Mouse (Mus musculus): ENCODE results near the gene Gm10153. TPM values are rescaled to one million over a fixed set of nuclear protein-coding genes. Genes with fewer than 3 reads are reported as not detected.
"Not testable (repeated sequence)": the region's sequence is repeated elsewhere in the genome, so short reads cannot be mapped to it uniquely, and the experiment has no call there.

Gm10153 gene
- total and polyA plus RNA-seq, 2 experiments from 2014 or later, result not detected

GRCm38 (mm10) chr7:142205488-142205887 lies 15.3 kb upstream of the Gm10153 start:
- no peaks in the 10 kb centered on the region for H3K4me1 ChIP-seq (ENCODE audit: insufficient read depth, low read length)
- no peak overlapping the region for H3K4me2 ChIP-seq (ENCODE audit: low read depth, low read length)
- H3K9ac ChIP-seq (replicated peaks; ENCODE audit: low read length), result no peak overlapping the region
- no peak overlapping the region for H3K27ac ChIP-seq
- H3K36me3 ChIP-seq (ENCODE audit: insufficient read depth, low read length), result no peaks in the 10 kb centered on the region
- DNase-seq (ENCODE audit: low spot score) (no peak), ATAC-seq (no peak)
- TF ChIP-seq CTCF (IDR thresholded peaks at IDR 0.05; ENCODE audit: low read depth), result no peak
- no peak overlapping the region for H3K4me3 ChIP-seq (ENCODE audit: low read length)
- H3K9me3 ChIP-seq (ENCODE audit: low read length), result no peaks in the 10 kb centered on the region
- H3K27me3 ChIP-seq (ENCODE audit: insufficient read depth, low read length), result no peaks in the 10 kb centered on the region

- ATAC-seq, result no peak
- no peaks in the 10 kb centered on the region for H3K9me3 ChIP-seq (ENCODE audit: low read length)
- no peak within 1 kb of the TSS for H3K27ac ChIP-seq
- H3K4me2 ChIP-seq (ENCODE audit: low read depth, low read length), result no peak within 1 kb of the TSS
- no peak for TF ChIP-seq CTCF (IDR thresholded peaks at IDR 0.05; ENCODE audit: low read depth)
- 69% methylated on average over 1 of the region's 1 CpGs for WGBS
- H3K4me1 ChIP-seq (ENCODE audit: insufficient read depth, low read length), result no peaks in the 10 kb centered on the region
- no peak for DNase-seq (ENCODE audit: low spot score)
- no peaks in the 10 kb centered on the region for H3K36me3 ChIP-seq (ENCODE audit: insufficient read depth, low read length)
- H3K4me3 ChIP-seq (ENCODE audit: low read length), result no peak within 1 kb of the TSS
- H3K9ac ChIP-seq (replicated peaks; ENCODE audit: low read length), result no peak within 1 kb of the TSS
- no peaks in the 10 kb centered on the region for H3K27me3 ChIP-seq (ENCODE audit: insufficient read depth, low read length)
Measured at GRCm38 (mm10) chr7:142201064-142201463, 10.9 kb upstream of the Gm10153 start, which contains the start of gene Krtap5-3. Gene Krtap5-3 (plus strand): TSS chr7:142201364.

GRCm38 (mm10) chr7:142198748-142199147 lies 8.6 kb upstream of the Gm10153 start:
- Histone ChIP-seq H3K4me1 (ENCODE audit: insufficient read depth, low read length) (no peaks in the 10 kb centered on the region), H3K4me3 (ENCODE audit: low read length) (no peak overlapping the region), H3K9me3 (ENCODE audit: low read length) (no peaks in the 10 kb centered on the region), H3K4me2 (ENCODE audit: low read depth, low read length) (no peak overlapping the region), H3K9ac (replicated peaks; ENCODE audit: low read length) (no peak overlapping the region), H3K27ac (no peak overlapping the region), H3K27me3 (ENCODE audit: insufficient read depth, low read length) (no peaks in the 10 kb centered on the region), H3K36me3 (ENCODE audit: insufficient read depth, low read length) (no peaks in the 10 kb centered on the region)
- ATAC-seq (no peak), DNase-seq (ENCODE audit: low spot score) (no peak)
- whole genome bisulfite sequencing, result 79% methylated on average over 2 of the region's 2 CpGs
- no peak for TF ChIP-seq CTCF (IDR thresholded peaks at IDR 0.05; ENCODE audit: low read depth)

- WGBS, result 46% methylated on average over 2 of the region's 2 CpGs
- no peak for TF ChIP-seq CTCF (IDR thresholded peaks at IDR 0.05; ENCODE audit: low read depth)
- Histone ChIP-seq H3K4me1 (ENCODE audit: insufficient read depth, low read length) (no peaks in the 10 kb centered on the region), H3K27ac (no peak overlapping the region), H3K36me3 (ENCODE audit: insufficient read depth, low read length) (no peaks in the 10 kb centered on the region), H3K9ac (replicated peaks; ENCODE audit: low read length) (no peak overlapping the region), H3K4me3 (ENCODE audit: low read length) (no peak overlapping the region), H3K4me2 (ENCODE audit: low read depth, low read length) (no peak overlapping the region), H3K9me3 (ENCODE audit: low read length) (no peaks in the 10 kb centered on the region), H3K27me3 (ENCODE audit: insufficient read depth, low read length) (no peaks in the 10 kb centered on the region)
- ATAC-seq (no peak), DNase-seq (ENCODE audit: low spot score) (no peak)
Measured at GRCm38 (mm10) chr7:142188156-142188555, 2.0 kb downstream of the Gm10153 start.

- H3K27ac ChIP-seq, result no peak overlapping the region
- no peaks in the 10 kb centered on the region for H3K27me3 ChIP-seq (ENCODE audit: insufficient read depth, low read length)
- H3K9me3 ChIP-seq (ENCODE audit: low read length), result no peaks in the 10 kb centered on the region
- 40% methylated on average over 1 of the region's 1 CpGs for whole genome bisulfite sequencing
- TF ChIP-seq CTCF (IDR thresholded peaks at IDR 0.05; ENCODE audit: low read depth), result no peak
- H3K4me1 ChIP-seq (ENCODE audit: insufficient read depth, low read length), result no peaks in the 10 kb centered on the region
- no peak overlapping the region for H3K4me2 ChIP-seq (ENCODE audit: low read depth, low read length)
- DNase-seq (ENCODE audit: low spot score) (peak; percentile 52), ATAC-seq (no peak)
- H3K9ac ChIP-seq (replicated peaks; ENCODE audit: low read length), result no peak overlapping the region
- no peaks in the 10 kb centered on the region for H3K36me3 ChIP-seq (ENCODE audit: insufficient read depth, low read length)
- no peak overlapping the region for H3K4me3 ChIP-seq (ENCODE audit: low read length)
Measured at GRCm38 (mm10) chr7:142181021-142181420, 9.2 kb downstream of the Gm10153 start.

- Histone ChIP-seq H3K36me3 (ENCODE audit: insufficient read depth, low read length) (no peaks in the 10 kb centered on the region), H3K4me1 (ENCODE audit: insufficient read depth, low read length) (no peaks in the 10 kb centered on the region), H3K27ac (no peak overlapping the region), H3K4me3 (ENCODE audit: low read length) (no peak overlapping the region), H3K27me3 (ENCODE audit: insufficient read depth, low read length) (no peaks in the 10 kb centered on the region), H3K9me3 (ENCODE audit: low read length) (no peaks in the 10 kb centered on the region), H3K4me2 (ENCODE audit: low read depth, low read length) (no peak overlapping the region), H3K9ac (replicated peaks; ENCODE audit: low read length) (no peak overlapping the region)
- TF ChIP-seq CTCF (IDR thresholded peaks at IDR 0.05; ENCODE audit: low read depth), result no peak
- DNase-seq (ENCODE audit: low spot score), result no peak
- 87% methylated on average over 1 of the region's 1 CpGs for WGBS
- ATAC-seq, result no peak
Measured at GRCm38 (mm10) chr7:142178685-142179084, 11.5 kb downstream of the Gm10153 start.

- ATAC-seq; H3K27ac ChIP-seq; H3K4me2 ChIP-seq (ENCODE audit: low read depth, low read length); H3K27me3 ChIP-seq (ENCODE audit: insufficient read depth, low read length); H3K9ac ChIP-seq (replicated peaks; ENCODE audit: low read length); H3K4me1 ChIP-seq (ENCODE audit: insufficient read depth, low read length); DNase-seq (ENCODE audit: low spot score); H3K36me3 ChIP-seq (ENCODE audit: insufficient read depth, low read length); H3K9me3 ChIP-seq (ENCODE audit: low read length); H3K4me3 ChIP-seq (ENCODE audit: low read length): not testable (repeated sequence)
Measured at GRCm38 (mm10) chr7:142175905-142176304, 14.3 kb downstream of the Gm10153 start, which contains the start of gene Krtap5-2. Gene Krtap5-2 (minus strand): TSS chr7:142176005.
